Mouse (Mus musculus): ENCODE data around the gene Akr1c20.

Gene Akr1c20

GRCm38 (mm10) chr13:4523201-4523838 is at the start of gene Akr1c20:
Akr1c20 (minus strand) TSS chr13:4523345.
- no peak for DNase-seq (ENCODE audit: low spot score in 2 of 2)

- no peak for DNase-seq (ENCODE audit: low spot score in 2 of 2)
These were observed 42.9 kb upstream of the Akr1c20 start for GRCm38 (mm10) chr13:4565996-4566395.

- no peak for DNase-seq (ENCODE audit: low spot score in 2 of 2)
These were observed 37.4 kb upstream of the Akr1c20 start for GRCm38 (mm10) chr13:4560500-4560899.

GRCm38 (mm10) chr13:4559143-4559542 is 36.0 kb upstream of the Akr1c20 start:
- DNase-seq (ENCODE audit: low spot score in 2 of 2): no peak

- DNase-seq (ENCODE audit: low spot score in 2 of 2): no peak
These were observed 8.3 kb downstream of the Akr1c20 start for GRCm38 (mm10) chr13:4514811-4515210.

- DNase-seq (ENCODE audit: low spot score in 2 of 2): no peak
These were observed 55.2 kb downstream of the Akr1c20 start for GRCm38 (mm10) chr13:4467896-4468295.

GRCm38 (mm10) chr13:4465641-4466040 is 57.5 kb downstream of the Akr1c20 start:
- no peak for DNase-seq (ENCODE audit: low spot score in 2 of 2)

Data from spleen, postnatal 36 days (tissue).